Mouse (Mus musculus): ENCODE data around the gene Fut1.

GRCm38 (mm10) chr7:45667761-45668160, 50.7 kb downstream of the Fut1 start:
- TF ChIP-seq CTCF (IDR thresholded peaks at IDR 0.05; ENCODE audit: borderline replicate concordance, insufficient read depth, low read depth, low read length) (no peak), POLR2A (IDR thresholded peaks at IDR 0.05; ENCODE audit: borderline replicate concordance, insufficient read depth, low read length) (no peak)
